Mouse (Mus musculus) G1E (cell line): ENCODE data around the gene Lsm2. TPM values are rescaled to one million over a fixed set of nuclear protein-coding genes. Genes with fewer than 3 reads are reported as not detected.
"Not testable (repeated sequence)": the region's sequence is repeated elsewhere in the genome, so short reads cannot be mapped to it uniquely, and the experiment has no call there.

Experiments
- ATAC-seq: 2 replicates; pipeline ENCODE4 v1.8.0; 2016; ENCODE audit warnings: mild to moderate bottlenecking; ENCODE audit not compliant: insufficient number of reproducible peaks, poor library complexity, low FRiP score, severe bottlenecking; ENCODE audit errors: extremely low read depth
- DNase-seq: peaks from one replicate; pipeline ENCODE4 v3.0.0; 2012; ENCODE audit warnings: low spot score
- H3K27me3 ChIP-seq: 2 replicates; pipeline ENCODE4 v1.6.1; 2012; ENCODE audit warnings: mild to moderate bottlenecking, low read length, inconsistent platforms; ENCODE audit not compliant: insufficient read depth
- H3K36me3 ChIP-seq: replicated peaks from 2 replicates; pipeline ENCODE3; 2012; ENCODE audit warnings: mild to moderate bottlenecking, inconsistent platforms
- H3K4me1 ChIP-seq: 2 replicates; pipeline ENCODE4 v1.6.1; 2012; ENCODE audit warnings: low read depth, low read length, inconsistent platforms, mixed read lengths; ENCODE audit not compliant: insufficient read depth
- H3K4me3 ChIP-seq: 2 replicates; pipeline ENCODE4 v1.5.1; 2012; ENCODE audit warnings: low read depth, mild to moderate bottlenecking, inconsistent platforms, low read length, moderate library complexity, mixed read lengths
- H3K9me3 ChIP-seq: replicated peaks from 2 replicates; pipeline ENCODE4 v1.6.1; 2012; ENCODE audit warnings: inconsistent platforms
- CTCF ChIP-seq: IDR thresholded peaks from 2 replicates; pipeline ENCODE4 v1.5.1; 2012; ENCODE audit warnings: low read depth, low read length, inconsistent platforms, mixed read lengths
- GATA1 ChIP-seq: IDR thresholded peaks from 2 replicates; pipeline ENCODE4 v1.6.1; 2012; ENCODE audit warnings: borderline replicate concordance, low read length, inconsistent platforms, mixed read lengths
- GATA2 ChIP-seq: IDR thresholded peaks from 2 replicates; pipeline ENCODE4 v1.6.1; 2012; ENCODE audit warnings: low read depth, low read length, inconsistent platforms, borderline replicate concordance
- POLR2AphosphoS5 ChIP-seq: IDR thresholded peaks from 2 replicates; pipeline ENCODE4 v1.6.1; 2012; ENCODE audit warnings: low read depth, low read length, inconsistent platforms; ENCODE audit not compliant: insufficient replicate concordance
- TAL1 ChIP-seq: conservative IDR thresholded peaks from 2 replicates; pipeline ENCODE4 v1.6.1; 2012; ENCODE audit warnings: low read depth, low read length, inconsistent platforms, mixed read lengths
- polyA plus RNA-seq: library from polyadenylated mRNA; stranded (reverse); fragments of >175 nt; gene quantifications from 2 replicates; pipeline ENCODE4 v1.2.3, GENCODE M21; 2012
- total RNA-seq, 2 experiments: library from RNA; stranded (forward) in 1 of 2; stranded (reverse) in 1 of 2; fragments of 200-1000 nt in 1 of 2; fragments of >200 nt in 1 of 2; fragmentation: Nextera tagmentation in 1 of 2; gene quantifications; 2 replicates each; pipeline ENCODE4 v1.2.3; 2014 to 2017

The Lsm2 gene
- total and polyA plus RNA-seq, 3 experiments = 71.9 to 263 (median 195) TPM

DNA sequence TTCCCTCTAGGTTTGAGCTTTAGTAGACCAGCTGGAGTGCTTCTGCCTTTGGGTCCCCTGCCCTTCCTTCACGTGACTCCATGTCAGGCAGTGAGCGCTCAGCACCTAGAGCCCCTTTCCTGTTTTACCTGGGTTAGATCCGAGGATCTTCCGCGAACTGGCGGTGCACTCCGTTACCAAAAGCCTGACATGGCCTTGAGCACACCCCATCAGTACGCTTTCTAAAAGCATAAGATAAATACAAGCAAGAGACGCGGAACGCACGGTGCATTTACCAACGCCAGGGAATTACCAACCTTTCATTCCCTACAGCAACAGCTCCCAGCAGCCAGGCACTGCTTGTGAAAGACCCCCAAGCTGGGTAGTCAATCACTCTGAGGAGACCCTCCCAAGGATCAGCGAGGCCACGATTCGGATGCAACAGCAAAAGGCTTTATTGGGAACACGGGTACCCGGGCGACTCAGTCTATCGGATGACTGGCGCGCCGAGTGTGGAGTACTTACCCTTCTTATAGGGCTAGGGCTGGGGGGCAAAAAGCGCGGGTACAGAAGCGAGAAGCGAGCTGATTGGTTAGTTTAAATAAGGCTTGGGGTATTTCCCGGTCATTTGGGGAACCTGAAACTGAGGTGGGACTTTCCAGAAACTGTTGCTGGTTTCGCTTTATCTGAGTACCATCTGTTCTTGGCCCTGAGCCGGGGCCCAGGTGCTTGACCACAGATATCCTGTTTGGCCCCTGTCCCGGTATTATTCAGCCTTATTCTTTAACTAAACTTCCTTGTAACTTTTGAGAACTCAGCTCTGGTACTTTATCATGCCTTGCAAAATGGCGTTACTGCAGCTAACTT lies 18.4 kb downstream of the Lsm2 start:
- ATAC-seq = not testable (repeated sequence)

DNA sequence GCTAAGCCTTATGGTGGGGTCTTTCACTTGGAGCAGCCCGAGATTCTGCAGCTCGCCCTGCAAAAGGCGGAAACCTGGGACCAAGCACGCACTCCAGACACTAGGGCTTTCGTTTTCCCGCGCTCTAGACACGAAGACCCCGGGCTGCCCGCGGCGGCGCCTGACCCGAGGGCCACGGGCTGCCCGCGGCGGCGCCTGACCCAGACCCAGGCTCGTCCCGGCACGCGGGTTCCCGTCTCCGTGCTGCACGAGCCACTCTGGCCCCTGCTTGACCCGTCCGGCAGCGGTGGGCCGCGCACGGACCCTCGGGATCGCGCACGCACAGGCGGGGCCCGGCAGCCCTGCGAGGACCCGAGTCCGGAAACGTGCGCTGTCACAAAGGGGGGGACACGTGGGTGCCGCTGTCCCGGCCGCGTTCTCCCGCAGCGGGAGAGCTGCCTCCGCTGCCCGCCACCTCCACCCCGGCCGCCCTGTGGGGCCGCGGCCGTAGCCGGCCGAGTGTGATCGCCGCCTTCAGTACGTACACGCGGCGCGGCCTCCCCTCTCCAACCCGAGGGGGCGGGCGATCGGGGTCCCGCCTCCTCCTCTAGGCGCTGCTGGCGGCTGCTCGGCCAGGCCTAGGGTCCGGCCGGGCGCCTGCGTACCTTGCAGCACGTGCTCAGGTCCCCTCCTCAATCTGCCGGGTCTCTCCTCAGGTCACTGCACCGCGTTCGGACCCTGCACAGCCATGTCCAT lies 19.2 kb downstream of the Lsm2 start, which contains the start of gene Vars:
Gene Vars (plus strand): TSS at position 271 of the 735 bp plus-strand sequence.
- peaks cover 72% of the 10 kb centered on the region for H3K36me3 ChIP-seq
- no peak for TF ChIP-seq CTCF
- TF ChIP-seq TAL1 = no peak
- TF ChIP-seq POLR2AphosphoS5 = no peak
- no peak for TF ChIP-seq GATA2
- no peak for TF ChIP-seq GATA1

More for the DNA sequence above, 18.4 kb downstream of the Lsm2 start:
- H3K36me3 ChIP-seq = peaks cover 65% of the 10 kb centered on the region
- DNase-seq, H3K27me3 ChIP-seq: not testable (repeated sequence)
- H3K4me1 ChIP-seq = peaks cover 74% of the 10 kb centered on the region
- peak; percentile 44; the same call in 1 of the 2 replicates for TF ChIP-seq TAL1
- H3K9me3 ChIP-seq = peaks cover 32% of the 10 kb centered on the region
- peak overlapping the region; percentile 76 for H3K4me3 ChIP-seq

DNA sequence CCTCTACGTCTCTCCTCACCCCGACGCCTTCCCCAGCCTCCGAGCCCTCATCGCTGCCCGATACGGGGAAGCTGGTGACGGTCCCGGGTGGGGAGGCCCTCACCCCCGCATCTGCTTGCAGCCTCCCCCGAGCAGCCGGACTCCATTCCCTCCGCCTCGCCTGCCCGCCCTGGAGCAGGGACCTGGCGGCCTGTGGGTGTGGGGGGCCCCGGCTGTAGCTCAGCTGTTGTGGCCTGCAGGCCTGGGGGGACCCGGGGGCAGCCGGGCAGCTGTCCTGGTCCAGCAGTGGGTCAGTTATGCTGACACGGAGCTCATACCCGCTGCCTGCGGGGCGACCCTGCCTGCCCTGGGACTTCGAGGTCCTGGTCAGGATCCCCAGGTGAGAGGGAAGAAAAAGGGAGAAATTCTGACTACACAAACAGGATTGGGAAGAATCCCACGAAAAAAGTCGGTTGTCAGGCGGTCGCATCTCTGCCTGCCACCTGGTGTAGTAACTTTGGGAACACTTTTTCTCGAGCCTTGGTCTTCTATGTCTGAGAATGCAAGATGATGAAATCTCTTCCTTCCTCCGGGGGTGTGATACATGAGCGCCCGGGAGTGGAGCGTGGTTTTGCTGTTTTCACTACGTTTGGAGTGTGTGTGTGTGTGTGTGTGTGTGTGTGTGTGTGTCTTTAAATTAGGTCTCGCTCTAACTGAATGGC lies 19.9 kb downstream of the Lsm2 start:
- Histone ChIP-seq H3K4me3 (peak overlapping the region; percentile 76), H3K4me1 (peaks cover 79% of the 10 kb centered on the region), H3K9me3 (peaks cover 29% of the 10 kb centered on the region), H3K27me3 (peaks cover 3% of the 10 kb centered on the region; the same call in 1 of the 2 replicates), H3K36me3 (peaks cover 69% of the 10 kb centered on the region)
- ATAC-seq (no peak), DNase-seq (no peak)
- TF ChIP-seq CTCF (no peak), POLR2AphosphoS5 (no peak), GATA1 (no peak), TAL1 (no peak), GATA2 (no peak)

More for the DNA sequence above, 19.2 kb downstream of the Lsm2 start, which contains the start of gene Vars:
- H3K4me1 ChIP-seq = peaks cover 82% of the 10 kb centered on the region
- DNase-seq (peak; percentile 70), ATAC-seq (no peak)
- peaks cover 32% of the 10 kb centered on the region for H3K9me3 ChIP-seq
- H3K27me3 ChIP-seq = peaks cover 3% of the 10 kb centered on the region; the same call in 1 of the 2 replicates
- peak within 1 kb of the TSS; percentile 76 for H3K4me3 ChIP-seq

DNA sequence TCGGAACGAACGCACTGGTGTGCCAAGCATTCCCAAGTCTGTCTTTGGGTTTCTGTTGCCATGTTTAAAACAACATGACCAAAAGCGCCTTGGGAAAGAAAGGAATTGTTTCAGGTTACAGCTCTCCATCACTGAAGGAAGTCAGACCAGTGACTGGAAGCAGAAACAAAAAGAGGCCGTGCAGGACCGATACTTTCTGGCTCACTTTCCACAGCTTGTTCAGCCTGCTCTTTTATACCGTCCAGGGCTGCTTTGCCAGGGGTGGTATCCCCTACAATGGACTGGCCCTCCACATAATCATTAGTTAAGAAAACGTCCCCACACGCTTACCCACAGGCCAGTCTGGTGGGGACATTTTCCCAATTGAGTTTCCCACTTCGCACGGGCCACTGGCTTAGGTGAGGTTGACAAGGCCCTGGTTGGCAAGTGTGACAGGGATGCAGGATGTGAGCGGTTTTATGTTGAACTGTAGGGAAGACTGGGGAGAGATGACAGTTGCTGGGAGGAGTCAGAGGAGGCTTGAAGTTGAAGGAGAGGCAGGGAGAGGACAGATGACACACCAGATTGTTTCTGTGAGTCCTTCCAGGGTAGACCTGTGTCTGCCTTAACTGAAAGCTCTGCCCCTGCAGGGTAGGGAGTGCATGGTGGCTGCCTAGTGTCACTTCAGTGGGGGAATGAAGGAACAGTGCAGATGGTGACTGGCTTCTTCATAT lies 20.6 kb downstream of the Lsm2 start:
- Histone ChIP-seq H3K4me1 (peaks cover 78% of the 10 kb centered on the region), H3K4me3 (peak overlapping the region; percentile 76), H3K36me3 (peaks cover 70% of the 10 kb centered on the region), H3K27me3 (peaks cover 3% of the 10 kb centered on the region; the same call in 1 of the 2 replicates), H3K9me3 (peaks cover 26% of the 10 kb centered on the region)
- ATAC-seq (peak; percentile 59), DNase-seq (peak; percentile 62)
- TF ChIP-seq CTCF (no peak), GATA2 (no peak), TAL1 (no peak), POLR2AphosphoS5 (peak; percentile 80; the same call in 1 of the 2 replicates), GATA1 (no peak)

DNA sequence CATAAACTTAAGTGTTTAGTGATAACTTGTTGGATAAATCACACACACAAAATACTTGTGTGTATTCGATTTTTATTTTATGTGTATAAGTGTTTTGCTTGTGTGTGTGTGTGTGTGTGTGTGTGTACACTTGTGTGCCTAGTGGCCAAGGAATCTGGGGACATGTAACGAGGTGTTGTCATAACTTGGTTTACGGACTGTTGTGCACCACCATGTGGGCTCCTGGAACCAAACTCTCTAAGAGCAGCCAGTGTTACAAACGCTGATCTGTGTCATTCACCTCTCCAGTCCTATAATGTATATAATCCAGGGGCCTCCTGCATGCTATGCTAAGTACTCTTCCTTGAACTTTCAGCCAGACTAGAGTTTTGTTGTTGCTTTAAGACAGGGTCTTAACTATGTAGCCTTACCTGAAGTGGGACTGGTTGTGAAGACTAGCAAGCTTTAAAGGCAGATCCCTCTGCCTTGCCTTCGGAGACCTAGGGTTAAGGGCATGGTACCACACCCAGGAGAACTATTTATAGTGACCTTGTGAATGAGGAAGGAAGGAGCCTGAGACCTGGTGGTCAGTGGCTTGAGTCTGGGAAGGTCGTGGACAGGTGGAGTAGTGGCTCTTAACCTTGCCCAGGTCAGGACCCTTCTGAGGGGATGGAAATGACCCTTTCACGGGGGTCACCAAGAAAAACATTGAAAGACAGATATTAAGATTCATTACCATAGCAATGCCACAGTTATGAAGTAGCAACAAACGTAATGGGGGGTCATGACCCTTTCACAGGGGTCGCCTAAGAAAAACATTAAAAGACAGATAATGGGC lies 21.6 kb downstream of the Lsm2 start:
- DNase-seq (no peak), ATAC-seq (no peak)
- peaks cover 3% of the 10 kb centered on the region; the same call in 1 of the 2 replicates for H3K27me3 ChIP-seq
- TF ChIP-seq POLR2AphosphoS5 (no peak), TAL1 (no peak), CTCF (no peak), GATA2 (no peak), GATA1 (no peak)
- H3K4me1 ChIP-seq = peaks cover 80% of the 10 kb centered on the region
- peak overlapping the region; percentile 76 for H3K4me3 ChIP-seq
- peaks cover 17% of the 10 kb centered on the region for H3K9me3 ChIP-seq
- H3K36me3 ChIP-seq = peaks cover 69% of the 10 kb centered on the region
